Mouse (Mus musculus): ENCODE measurements around the gene Fbxl17.

DNA sequence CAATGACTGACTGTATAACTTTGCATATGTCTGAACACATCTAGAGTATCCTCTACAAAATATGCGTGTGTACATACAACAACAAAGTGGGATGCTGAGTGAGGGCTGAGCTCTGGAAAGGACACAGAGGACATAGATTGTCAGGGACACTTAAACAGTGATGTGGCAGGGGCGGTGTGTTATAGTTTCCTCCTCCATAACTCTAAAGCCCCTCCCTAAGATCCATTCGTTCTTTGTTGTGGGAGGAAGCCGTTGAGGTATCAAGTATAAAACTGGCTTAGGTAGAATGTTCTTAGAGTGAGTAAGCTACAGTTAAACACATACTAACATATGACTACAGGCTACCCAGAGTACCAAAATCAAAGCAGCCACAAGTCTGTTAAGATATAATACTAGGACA, 94.3 kb downstream of the Fbxl17 start:
- TF ChIP-seq CTCF (IDR thresholded peaks at IDR 0.05; ENCODE audit: control insufficient read depth, insufficient read depth, insufficient replicate concordance, low read depth, low read length) (no peak), POLR2A (IDR thresholded peaks at IDR 0.05; ENCODE audit: control insufficient read depth, low read depth, low read length) (no peak)
